Mouse (Mus musculus) lung, embryonic 14.5 days (tissue): Measurements from ENCODE around the gene Msi2. TPM values are rescaled to one million over a fixed set of nuclear protein-coding genes. Genes with fewer than 3 reads are reported as not detected.

Source experiments
- ATAC-seq: fragments of 200-750 bp; cut with Nextera tagmentation; 2 replicates; pipeline ENCODE4 v1.8.0; 2017; ENCODE audit warnings: mild to moderate bottlenecking, moderate TSS enrichment, moderate library complexity; ENCODE audit not compliant: insufficient read depth
- DNase-seq: peaks from one replicate; pipeline ENCODE4 v3.0.0-alpha.2; 2015
- H3K27ac ChIP-seq: fragments of 300-500 bp; sonication (generic); 2 replicates; pipeline ENCODE4 v1.5.1; 2014; ENCODE audit warnings: low read depth, mild to moderate bottlenecking, moderate library complexity
- H3K27me3 ChIP-seq: fragments of 300-500 bp; sonication (generic); 2 replicates; pipeline ENCODE4 v1.6.1; 2014; ENCODE audit warnings: low read length, control low read depth; ENCODE audit not compliant: insufficient read depth
- H3K36me3 ChIP-seq: fragments of 300-500 bp; sonication (generic); 2 replicates; pipeline ENCODE4 v1.6.1; 2014; ENCODE audit warnings: control low read depth; ENCODE audit not compliant: insufficient read depth
- H3K4me1 ChIP-seq: fragments of 300-500 bp; sonication (generic); 2 replicates; pipeline ENCODE4 v1.6.1; 2014; ENCODE audit warnings: antibody characterized with exemption, control low read depth; ENCODE audit not compliant: insufficient read depth
- H3K4me2 ChIP-seq: fragments of 300-500 bp; sonication (generic); 2 replicates; pipeline ENCODE4 v1.6.1; 2014; ENCODE audit warnings: mild to moderate bottlenecking
- H3K4me3 ChIP-seq: fragments of 300-500 bp; sonication (generic); 2 replicates; pipeline ENCODE4 v1.5.1; 2014; ENCODE audit warnings: low read depth, low read length
- H3K9ac ChIP-seq: fragments of 300-500 bp; sonication (generic); 2 replicates; pipeline ENCODE4 v1.6.1; 2014
- H3K9me3 ChIP-seq: fragments of 300-500 bp; sonication (generic); 2 replicates; pipeline ENCODE4 v1.6.1; 2016; ENCODE audit warnings: low read depth, low read length, control low read depth
- CTCF ChIP-seq: IDR thresholded peaks from 2 replicates; pipeline ENCODE4 v1.5.1; 2016; ENCODE audit warnings: antibody characterized with exemption, low read depth
- WGBS: fragments of 180-500 bp; shearing (Covaris S2); extraction: QIAGEN DNeasy Blood & Tissue Kit; methylation state at CpG from one replicate; pipeline ENCODE4 v1.1.7; 2014; 5-methylcytosine and 5-hydroxymethylcytosine counted together
- polyA plus RNA-seq: library from polyadenylated mRNA; unstranded; fragments of >200 nt; fragmentation: Nextera tagmentation; extraction: Ambion mirVana; gene quantifications from 2 replicates; pipeline ENCODE4 v1.2.1, GENCODE M21; 2014

The Msi2 gene
- polyA plus RNA-seq, 1 experiment from 2014 or later: 12.7 TPM

GRCm38 (mm10) chr11:88564363-88564762, 153.9 kb downstream of the Msi2 start:
- no peak overlapping the region for H3K27ac ChIP-seq
- no peak overlapping the region for H3K4me2 ChIP-seq
- no peak for TF ChIP-seq CTCF
- H3K27me3 ChIP-seq: no peaks in the 10 kb centered on the region
- DNase-seq (no peak), ATAC-seq (no peak)
- WGBS: 64% methylated on average over 5 of the region's 5 CpGs
- H3K9ac ChIP-seq: no peak overlapping the region
- H3K9me3 ChIP-seq: no peaks in the 10 kb centered on the region
- H3K36me3 ChIP-seq: 0 out of 2 replicates have a peak, but pooled peaks cover 4% of the 10 kb centered on the region
- no peak overlapping the region for H3K4me3 ChIP-seq
- H3K4me1 ChIP-seq: peaks cover 11% of the 10 kb centered on the region

- H3K4me3 ChIP-seq: no peak overlapping the region
- H3K9me3 ChIP-seq: no peaks in the 10 kb centered on the region
- no peak overlapping the region for H3K4me2 ChIP-seq
- 0 out of 2 replicates have a peak, but pooled peaks cover 4% of the 10 kb centered on the region for H3K36me3 ChIP-seq
- no peak overlapping the region; the same call in 1 of the 2 replicates for H3K9ac ChIP-seq
- peak overlapping the region; percentile 91 for H3K27ac ChIP-seq
- ATAC-seq (peak; percentile 50; the same call in 1 of the 2 replicates), DNase-seq (peak; percentile 66)
- TF ChIP-seq CTCF: no peak
- H3K4me1 ChIP-seq: peaks cover 35% of the 10 kb centered on the region
- no peaks in the 10 kb centered on the region for H3K27me3 ChIP-seq
- WGBS: 5% methylated on average over 6 of the region's 6 CpGs
Measured at GRCm38 (mm10) chr11:88561191-88561590, 157.1 kb downstream of the Msi2 start.

GRCm38 (mm10) chr11:88560634-88561033, 157.7 kb downstream of the Msi2 start:
- H3K36me3 ChIP-seq: 0 out of 2 replicates have a peak, but pooled peaks cover 4% of the 10 kb centered on the region
- no peak for TF ChIP-seq CTCF
- DNase-seq: no peak
- no peak for ATAC-seq
- H3K9me3 ChIP-seq: no peaks in the 10 kb centered on the region
- H3K4me1 ChIP-seq: peaks cover 38% of the 10 kb centered on the region
- WGBS: 70% methylated on average over 9 of the region's 9 CpGs
- peak overlapping the region; percentile 91 for H3K27ac ChIP-seq
- H3K4me3 ChIP-seq: no peak overlapping the region
- no peaks in the 10 kb centered on the region for H3K27me3 ChIP-seq
- H3K9ac ChIP-seq: no peak overlapping the region
- no peak overlapping the region for H3K4me2 ChIP-seq

GRCm38 (mm10) chr11:88559365-88559970, 158.8 kb downstream of the Msi2 start:
- Histone ChIP-seq H3K4me2 (no peak overlapping the region), H3K27me3 (no peaks in the 10 kb centered on the region), H3K9me3 (no peaks in the 10 kb centered on the region), H3K4me1 (peaks cover 44% of the 10 kb centered on the region), H3K27ac (no peak overlapping the region), H3K4me3 (no peak overlapping the region), H3K9ac (no peak overlapping the region), H3K36me3 (no peaks in the 10 kb centered on the region)
- 43% methylated on average over 10 of the region's 10 CpGs for WGBS
- ATAC-seq (no peak), DNase-seq (no peak)
- peak; percentile 4; the same call in 1 of the 2 replicates for TF ChIP-seq CTCF

- Histone ChIP-seq H3K27me3 (no peaks in the 10 kb centered on the region), H3K27ac (no peak overlapping the region)
- WGBS: 79% methylated on average over 4 of the region's 4 CpGs
Measured at GRCm38 (mm10) chr11:88558731-88559130, 159.6 kb downstream of the Msi2 start.

GRCm38 (mm10) chr11:88557828-88558580, 160.3 kb downstream of the Msi2 start:
- H3K9me3 ChIP-seq: no peaks in the 10 kb centered on the region
- H3K36me3 ChIP-seq: no peaks in the 10 kb centered on the region
- H3K27ac ChIP-seq: peak overlapping the region; percentile 19; the same call in 1 of the 2 replicates
- no peak overlapping the region for H3K4me2 ChIP-seq
- H3K9ac ChIP-seq: no peak overlapping the region
- no peaks in the 10 kb centered on the region for H3K27me3 ChIP-seq
- H3K4me3 ChIP-seq: no peak overlapping the region
- DNase-seq: peak; percentile 69
- peaks cover 51% of the 10 kb centered on the region for H3K4me1 ChIP-seq
- no peak for ATAC-seq
- 48% methylated on average over 6 of the region's 6 CpGs for WGBS
- TF ChIP-seq CTCF: no peak

More at GRCm38 (mm10) chr11:88558731-88559130, 159.6 kb downstream of the Msi2 start:
- Histone ChIP-seq H3K4me2 (no peak overlapping the region), H3K4me3 (no peak overlapping the region), H3K36me3 (no peaks in the 10 kb centered on the region), H3K9me3 (no peaks in the 10 kb centered on the region), H3K9ac (no peak overlapping the region), H3K4me1 (peaks cover 47% of the 10 kb centered on the region)
- DNase-seq (no peak), ATAC-seq (no peak)
- TF ChIP-seq CTCF: no peak

GRCm38 (mm10) chr11:88557116-88557768, 161.1 kb downstream of the Msi2 start:
- no peak for TF ChIP-seq CTCF
- no peak overlapping the region for H3K4me3 ChIP-seq
- no peaks in the 10 kb centered on the region for H3K36me3 ChIP-seq
- no peak for DNase-seq
- 51% methylated on average over 4 of the region's 4 CpGs for WGBS
- H3K27ac ChIP-seq: peak overlapping the region; percentile 19
- ATAC-seq: no peak
- no peak overlapping the region for H3K4me2 ChIP-seq
- H3K9me3 ChIP-seq: no peaks in the 10 kb centered on the region
- H3K9ac ChIP-seq: no peak overlapping the region
- peaks cover 51% of the 10 kb centered on the region for H3K4me1 ChIP-seq
- H3K27me3 ChIP-seq: no peaks in the 10 kb centered on the region
